Mouse (Mus musculus): ENCODE measurements around the gene Pfn4.
"Not testable (repeated sequence)": the region's sequence is repeated elsewhere in the genome, so short reads cannot be mapped to it uniquely, and the experiment has no call there.

The Pfn4 gene

DNA sequence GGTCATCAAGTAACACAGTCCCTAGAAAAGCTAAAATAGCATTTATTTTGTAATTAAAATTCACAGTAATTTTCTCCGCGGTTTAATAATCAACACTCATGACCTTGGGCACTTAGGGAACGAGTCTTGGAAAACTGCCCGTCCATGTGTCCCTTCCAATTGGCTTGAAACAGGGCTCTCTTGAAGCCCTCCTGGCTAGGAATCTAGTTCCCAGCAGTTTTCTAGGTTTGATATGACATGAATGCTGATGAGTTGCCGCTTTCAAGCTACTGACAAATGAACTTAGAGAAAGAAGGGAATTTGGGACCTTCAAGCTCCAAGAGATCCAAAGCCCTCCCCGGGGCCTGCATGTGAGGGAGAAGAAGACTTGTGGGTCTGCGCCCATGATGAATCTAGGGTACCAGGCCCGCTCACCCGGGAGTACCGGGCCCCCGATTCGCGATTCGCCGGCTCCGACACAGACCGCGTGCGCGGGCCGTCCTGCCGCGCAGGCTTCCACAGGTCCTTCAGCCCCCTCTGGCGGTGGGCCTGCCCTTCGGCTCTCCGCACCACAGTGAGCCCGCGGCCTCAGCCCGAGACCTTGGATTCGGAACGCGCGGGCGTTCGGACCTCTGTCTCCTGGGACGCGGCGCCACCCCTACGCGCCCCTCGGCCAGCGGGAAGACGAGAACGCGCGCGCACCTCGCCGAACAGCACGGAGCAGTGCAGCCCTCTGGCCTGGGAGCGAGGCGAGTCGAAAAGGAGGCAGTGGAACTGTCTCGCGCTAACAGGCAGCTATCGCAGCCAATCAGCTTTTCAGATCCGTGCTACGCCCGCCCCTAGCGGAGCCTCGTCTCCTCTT is at the start of gene Pfn4, which contains the start of gene Fam228b:
TSS of gene Pfn4 (plus strand) at position 531 of the 841 bp plus-strand sequence.
TSS of gene Fam228b (minus strand) at position 776 of the 841 bp plus-strand sequence.
- DNase-seq = peak; percentile 96

DNA sequence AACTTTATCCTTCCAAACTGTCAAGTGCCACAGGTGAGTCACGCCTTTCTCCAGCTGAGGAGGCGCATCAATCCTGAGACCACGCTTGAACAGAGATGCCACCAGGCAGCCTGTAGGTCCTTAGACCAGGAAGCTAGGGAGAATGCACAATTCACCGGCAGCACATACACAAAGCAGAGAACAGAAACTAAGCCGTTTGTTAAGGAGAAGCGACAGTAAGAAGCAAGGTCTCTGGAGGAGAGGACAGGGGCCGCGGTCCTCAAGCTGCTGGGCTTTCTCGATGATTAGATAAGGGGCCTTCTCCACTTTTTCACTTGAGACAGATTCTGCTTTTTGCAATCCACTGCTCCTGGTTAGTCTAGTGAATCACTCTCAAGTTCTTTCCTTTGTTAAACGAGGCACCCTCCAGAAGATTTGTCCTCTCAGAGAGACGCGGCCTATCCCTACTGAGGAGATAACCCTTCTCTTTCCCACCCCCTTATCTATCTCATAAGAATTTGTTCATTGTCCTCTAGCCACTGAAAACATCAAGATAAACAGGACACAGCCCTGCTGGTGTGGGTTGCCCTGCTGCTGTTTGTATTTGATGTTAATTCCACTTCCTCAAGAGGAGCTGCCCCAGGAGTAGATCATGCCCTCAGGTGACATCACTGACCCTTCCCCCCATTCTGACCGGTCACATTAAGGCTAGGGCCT is 49.6 kb upstream of the Pfn4 start:
- no peak for DNase-seq

DNA sequence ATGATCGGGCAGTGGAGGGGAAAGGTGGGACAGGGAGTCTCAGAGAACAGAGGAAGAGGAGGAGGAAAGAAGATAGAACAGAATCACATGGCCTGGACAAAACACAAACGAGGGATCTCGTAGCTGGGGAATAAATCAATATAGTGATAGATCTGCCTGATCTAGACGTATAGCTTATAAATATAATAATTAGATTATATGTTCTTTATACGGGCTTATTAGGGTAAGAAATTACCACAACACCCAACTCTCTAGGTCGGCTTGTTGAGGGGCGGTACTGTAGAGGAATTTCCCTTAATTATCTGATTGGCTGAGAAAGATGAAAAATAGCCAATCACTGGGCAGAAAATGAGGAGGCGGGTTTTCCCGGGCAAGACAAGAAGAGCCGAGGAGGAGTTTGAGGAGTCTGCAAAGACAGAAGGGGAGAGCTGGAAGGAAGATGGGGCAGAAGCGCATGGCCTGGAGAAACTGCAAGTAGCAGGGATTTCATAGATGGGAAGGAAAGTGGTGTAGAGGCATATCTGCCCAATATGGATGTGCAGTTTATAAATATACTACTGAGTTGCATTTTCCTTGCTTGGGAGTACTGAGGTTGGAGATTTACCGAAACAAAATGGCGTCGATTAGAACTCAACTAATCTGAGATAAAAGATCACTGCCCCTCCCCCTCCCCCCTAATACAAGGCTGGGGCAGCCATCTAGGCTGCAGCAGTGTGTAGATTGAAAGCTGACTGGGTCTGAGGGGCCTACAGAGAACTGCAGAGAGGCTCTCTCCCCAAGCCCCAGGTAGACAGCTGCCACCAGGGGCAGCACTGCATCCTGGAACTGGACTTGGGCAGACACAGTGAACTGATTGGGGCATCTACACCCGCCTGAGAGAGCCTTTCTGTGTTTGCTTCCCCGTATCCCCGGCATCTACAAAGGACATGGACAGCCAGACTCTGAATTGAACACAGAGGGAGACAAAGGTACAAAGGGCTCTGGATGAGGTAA is 48.8 kb upstream of the Pfn4 start:
- no peak for DNase-seq

DNA sequence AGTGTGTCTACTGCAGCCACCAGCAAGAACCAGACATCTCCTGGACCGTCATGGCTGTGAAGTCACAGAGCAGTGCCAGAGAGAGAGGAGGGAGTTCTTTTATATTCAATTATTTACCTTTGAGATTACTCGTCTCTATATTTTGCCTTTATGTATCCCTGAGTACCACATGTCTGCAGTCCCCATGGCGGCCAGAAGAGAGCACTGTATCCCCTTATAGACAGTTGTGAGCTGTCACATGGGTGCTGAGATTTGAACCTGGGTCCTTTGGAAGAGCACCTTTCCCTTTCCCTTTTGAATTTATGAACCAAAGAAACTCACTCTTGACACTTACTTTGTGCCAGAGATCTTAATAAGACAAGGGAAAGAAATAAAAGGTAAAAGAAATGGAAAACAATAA is 39.7 kb upstream of the Pfn4 start:
- no peak for DNase-seq

DNA sequence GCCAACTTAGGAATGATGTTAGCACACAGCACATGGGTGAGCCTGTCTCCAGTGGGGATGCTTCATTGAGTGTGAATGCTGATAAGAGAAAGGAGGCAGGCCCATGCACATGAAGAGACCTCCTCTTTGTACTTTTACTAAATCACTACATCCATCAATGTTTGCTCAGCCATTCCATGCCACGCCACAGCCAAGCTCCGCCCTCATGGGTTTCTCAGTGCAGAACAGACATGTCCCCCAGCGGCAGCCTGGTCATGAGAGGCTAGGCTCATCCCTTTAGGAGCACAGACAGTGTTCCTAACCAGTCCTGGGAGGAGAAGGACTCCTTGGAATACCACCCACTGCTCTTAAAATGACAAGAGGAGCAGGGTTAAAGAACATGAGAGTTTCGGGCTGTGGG is 37.2 kb upstream of the Pfn4 start:
- no peak for DNase-seq

DNA sequence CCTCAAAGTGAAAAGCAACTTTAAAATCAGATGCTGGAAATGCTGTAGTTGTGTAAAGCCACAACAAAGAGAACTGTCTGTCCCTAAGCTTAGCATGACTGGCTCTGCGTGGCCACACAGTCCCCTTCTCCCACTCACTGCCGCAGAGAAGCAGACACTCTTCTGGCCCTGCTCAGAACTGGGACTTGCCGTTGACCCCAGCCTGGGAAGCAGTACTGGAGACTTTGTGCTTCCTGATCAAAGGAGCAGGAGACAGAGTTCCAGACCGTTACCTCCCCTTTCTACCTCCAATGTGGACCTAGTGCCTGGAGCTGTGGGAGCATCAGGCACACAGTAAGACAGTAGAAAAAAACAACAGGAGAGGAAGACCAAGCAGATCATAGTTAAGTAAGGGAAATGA is 36.5 kb upstream of the Pfn4 start:
- no peak for DNase-seq

DNA sequence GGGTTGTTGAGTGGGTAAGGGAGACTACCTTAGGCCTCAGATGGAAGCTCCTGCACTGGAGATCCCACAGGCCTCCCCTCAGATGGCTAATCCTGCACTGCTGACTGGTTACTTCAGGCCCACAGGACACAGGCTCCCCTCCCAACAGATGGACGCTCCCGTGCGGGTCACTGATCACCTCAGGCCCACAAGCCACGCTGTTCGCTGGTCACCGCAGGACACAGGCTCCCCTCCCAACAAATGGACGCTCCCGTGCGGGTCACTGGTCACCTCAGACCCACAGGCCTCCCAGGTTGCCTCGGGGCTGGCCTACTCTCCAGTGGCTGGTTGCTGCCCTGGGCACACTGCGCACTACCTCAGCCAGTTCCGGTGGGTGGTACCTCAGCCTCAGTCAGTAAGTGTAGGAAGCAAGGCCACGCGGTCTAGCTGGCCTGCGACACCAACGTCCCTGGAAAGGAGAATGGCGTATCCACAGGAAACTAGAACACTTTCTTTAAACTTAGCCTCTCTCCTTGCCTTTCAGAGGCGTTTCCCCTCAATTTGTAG is 30.7 kb upstream of the Pfn4 start, which contains the start of gene Fam228a:
TSS of gene Fam228a (minus strand) at position 400 of the 546 bp plus-strand sequence.
- DNase-seq = no peak

DNA sequence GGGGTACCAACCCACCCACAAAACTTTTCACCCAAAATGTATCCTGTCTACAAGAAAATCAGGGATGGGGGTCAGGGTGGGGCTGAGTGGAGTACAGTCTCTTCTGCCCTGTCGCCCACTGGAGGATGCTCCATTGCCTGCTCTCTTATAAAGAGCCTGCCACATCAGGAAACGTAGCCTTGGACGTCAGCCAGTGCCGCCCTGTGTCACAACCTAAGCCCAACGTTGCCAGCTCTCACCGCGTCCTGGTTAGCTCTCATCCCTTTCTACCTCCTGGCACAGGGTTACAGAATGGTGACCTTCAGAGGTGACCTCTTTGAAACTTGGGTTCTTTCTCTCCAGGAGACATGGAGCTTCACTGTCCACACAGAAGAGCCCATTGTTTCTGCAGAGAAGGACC is 28.0 kb upstream of the Pfn4 start:
- DNase-seq = no peak

DNA sequence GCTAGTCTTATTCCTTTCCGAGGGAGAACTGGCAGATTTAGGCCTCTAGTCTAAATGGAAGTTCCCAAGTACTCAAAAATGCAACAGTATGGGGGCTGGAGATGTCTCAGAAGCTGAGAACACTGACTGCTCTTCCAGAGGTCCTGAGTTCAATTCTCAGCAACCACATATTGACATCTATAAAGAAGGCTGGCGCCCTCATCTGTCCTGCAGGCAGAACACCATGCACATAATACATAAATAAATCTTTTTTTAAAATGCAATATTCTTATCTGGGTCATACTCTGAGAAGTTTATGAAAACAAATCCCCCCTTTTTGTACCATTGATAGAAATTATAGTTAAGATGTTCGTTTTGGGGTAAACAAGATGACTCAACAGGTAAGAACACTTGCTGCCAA is 26.6 kb upstream of the Pfn4 start:
- no peak for DNase-seq

DNA sequence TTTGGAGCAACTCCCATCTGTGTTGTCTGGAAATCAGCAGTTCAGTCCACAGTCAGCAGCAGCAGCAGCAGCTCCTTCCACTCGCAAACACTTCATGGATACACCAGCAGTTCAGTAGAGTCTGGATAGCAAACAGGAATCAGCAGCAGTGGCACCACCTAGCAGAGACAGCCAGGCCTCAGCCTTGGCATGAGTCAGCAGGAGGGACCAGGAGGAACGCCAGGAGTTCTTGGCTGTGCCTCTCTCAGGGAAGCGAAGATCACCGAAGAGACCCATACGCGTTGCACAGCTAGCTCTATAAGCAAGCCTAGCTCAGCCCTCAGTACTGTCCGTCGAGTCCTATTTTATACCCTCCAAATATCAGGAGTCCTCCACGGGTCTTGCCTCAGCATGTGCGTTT is 24.3 kb upstream of the Pfn4 start:
- DNase-seq = peak; percentile 15

DNA sequence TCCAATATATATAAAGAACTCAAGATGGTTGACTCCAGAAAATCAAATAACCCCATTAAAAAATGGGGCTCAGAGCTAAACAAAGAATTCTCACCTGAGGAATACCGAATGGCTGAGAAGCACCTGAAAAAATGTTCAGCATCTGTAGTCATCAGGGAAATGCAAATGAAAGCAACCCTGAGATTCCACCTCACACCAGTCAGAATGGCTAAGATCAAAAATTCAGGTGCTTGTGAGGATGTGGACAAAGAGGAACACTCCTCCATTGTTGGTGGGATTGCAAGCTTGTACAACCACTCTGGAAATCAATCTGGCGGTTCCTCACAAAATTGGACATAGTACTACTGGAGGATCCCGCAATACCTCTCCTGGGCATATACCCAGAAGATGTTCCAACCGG is 14.4 kb upstream of the Pfn4 start:
- not testable (repeated sequence) for DNase-seq

DNA sequence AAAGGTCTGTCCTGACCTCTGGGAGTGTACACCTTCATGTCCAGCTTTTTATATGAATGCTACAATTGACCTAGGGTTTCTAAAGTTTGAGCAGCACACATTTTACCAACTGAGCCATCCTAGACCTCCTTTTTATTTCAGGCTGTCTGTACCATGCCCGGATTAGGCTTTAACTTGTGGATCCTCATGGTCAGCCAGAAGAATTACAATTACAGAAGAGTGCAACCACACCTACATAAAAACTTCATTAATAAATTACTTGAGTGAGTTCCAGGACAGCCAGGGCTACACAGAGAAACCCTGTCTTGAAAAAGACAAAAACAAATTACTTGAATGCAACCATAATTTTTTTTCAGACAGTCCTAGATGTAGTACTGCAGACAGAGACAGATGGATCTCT is 11.8 kb upstream of the Pfn4 start:
- DNase-seq = no peak

DNA sequence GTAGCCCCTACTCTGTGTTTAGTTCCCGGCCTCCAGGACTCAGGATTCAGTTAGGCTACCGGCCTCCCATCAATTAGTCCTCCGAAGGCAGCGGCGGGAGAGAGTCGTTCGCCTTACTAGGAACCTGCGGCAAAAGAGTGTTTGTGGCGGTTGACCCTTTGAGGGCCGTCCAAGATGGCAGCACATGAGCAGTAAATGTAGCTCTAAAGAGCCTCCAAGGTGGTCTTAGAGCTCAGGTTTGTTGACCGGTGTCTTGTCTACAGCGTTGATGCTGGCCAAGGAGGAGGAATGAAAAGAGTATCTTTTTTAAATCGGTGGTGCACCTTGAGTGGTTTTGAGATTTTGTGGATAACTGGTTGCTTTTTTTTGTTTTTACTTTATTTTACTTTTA is 506 bp downstream of the Pfn4 start:
- no peak for DNase-seq

DNA sequence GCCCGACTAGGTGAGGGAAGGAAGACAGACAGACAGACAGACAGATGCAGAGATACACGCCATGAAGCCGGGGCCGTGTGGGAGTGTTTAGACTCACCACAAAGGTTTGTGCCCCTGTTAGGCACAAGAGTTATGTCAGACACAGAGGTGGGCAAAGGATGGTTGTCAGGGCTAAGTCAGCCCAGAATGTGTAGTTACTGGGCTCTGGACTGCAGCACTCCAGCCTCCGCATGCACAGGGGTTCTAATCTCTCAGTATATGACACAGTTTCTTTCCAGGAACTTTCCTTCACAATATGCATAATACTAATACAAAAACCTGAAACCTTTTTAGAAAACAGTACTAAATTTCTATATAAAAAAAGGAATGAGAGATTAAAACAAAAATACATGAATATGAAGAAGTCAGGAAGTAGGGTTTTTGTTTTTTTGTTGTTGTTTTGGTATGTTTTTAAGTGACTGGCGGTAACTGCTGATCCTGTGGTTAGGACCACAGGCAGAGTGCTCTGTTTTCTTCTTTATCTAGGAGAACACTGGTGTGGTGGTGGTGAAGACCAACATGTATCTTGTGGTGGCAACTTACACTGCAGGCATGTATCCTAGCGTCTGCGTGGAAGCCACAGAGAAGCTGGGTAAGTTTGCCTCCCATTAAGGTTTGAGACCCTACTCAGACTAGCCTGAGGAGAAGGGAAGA is 6.2 kb downstream of the Pfn4 start:
- DNase-seq = no peak

DNA sequence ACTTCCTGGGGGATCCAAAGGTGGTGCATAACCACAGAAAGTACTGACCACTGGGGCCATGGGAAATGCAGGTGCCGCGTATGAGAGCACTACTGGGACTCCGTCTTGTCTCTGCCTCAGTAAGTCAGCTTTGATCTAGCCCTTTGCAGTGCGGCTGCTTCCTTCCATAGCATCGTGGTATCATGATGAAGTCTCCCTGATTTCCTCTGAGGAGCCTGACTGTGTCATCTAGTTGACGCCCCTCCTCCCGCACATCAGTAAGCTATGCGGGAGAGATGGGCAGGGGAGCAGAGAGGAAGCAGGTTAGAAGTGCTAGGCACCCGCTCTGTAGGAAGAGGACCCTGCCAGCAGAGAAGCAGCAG is 6.7 kb downstream of the Pfn4 start:
- DNase-seq = no peak

DNA sequence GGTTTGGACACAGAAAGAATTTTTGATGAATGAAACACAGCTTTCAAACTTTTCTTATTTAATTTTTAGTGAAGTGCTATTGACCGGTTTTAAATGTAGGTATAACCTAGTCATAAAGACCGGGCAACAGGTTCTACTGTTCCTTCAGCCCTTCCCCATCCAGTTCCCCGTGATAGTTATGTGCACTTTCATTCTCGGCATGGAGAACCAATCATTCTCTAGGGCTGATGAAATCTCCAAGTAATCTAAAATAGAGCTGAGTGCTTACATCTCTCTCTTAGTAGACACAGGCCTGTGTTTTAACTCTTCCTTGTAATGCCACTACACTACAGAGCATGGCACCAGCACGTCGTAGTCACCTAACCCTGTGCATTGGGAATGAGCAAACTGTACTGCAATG is 8.9 kb downstream of the Pfn4 start:
- DNase-seq = no peak

DNA sequence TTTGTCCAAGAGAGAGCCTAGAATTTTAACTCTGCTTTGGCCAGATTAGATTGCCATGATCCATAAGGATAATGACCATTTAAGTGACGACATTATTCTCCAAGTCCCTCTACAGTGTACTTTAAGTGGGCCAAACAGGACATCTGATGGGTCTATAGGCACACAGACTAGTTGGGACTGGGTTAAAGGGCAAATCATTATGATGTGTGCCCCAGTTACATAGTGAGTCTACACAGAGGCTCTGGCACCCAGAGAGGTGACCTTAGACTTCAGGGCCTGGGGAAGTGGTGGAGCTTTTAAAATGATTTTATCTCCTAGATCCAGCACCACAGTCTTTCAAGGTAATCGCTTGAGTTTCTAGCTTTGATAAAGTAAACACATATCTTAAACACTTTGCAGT is 11.4 kb downstream of the Pfn4 start:
- no peak for DNase-seq

DNA sequence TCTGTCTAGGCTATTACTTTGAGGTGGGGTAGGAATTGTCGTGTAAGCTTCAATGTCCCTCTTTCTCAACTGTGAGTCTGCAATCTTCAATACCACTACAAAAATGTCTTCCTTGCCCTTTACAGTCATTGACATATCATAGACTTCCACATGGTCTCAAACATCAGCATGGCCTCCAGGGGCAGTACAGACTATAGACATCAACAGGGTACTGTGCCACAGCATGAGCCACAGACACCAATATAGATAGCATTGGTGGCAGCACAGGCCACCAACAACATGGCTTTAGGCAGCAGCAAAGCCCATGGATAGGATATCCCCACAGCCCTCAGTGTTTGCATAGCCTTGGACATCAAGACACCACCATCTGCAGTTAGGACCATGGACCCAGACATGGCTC is 12.4 kb downstream of the Pfn4 start:
- DNase-seq = no peak

DNA sequence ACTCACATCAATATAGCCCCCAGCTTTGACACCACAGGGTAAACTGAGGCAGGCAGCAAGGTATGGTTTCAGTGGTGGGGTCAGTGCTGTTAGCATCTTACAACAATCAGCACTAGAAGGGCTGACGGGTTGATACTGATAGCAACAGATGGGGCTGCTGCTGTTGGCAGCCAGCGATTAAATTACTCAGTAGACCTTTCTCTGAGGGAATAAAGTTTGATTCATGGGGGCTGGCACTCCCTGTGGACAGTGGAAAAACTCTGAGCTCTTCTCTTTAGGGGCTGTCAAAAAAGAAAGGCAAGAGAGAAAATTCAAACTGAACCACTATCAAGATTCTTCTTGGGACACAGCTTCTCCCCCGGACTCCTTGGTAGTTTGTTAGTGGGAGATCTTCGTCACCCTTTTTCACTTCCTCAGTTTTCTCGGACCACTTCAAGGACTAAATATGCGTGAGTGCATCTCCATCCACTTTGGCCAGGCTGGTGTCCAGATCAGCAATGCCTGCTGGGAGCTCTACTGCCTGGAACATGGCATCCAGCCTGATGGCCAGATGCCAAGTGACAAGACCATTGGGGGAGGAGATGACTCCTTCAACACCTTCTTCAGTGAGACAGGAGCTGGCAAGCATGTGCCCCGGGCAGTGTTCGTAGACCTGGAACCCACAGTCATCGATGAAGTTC is 13.0 kb downstream of the Pfn4 start:
- DNase-seq = not testable (repeated sequence)

DNA sequence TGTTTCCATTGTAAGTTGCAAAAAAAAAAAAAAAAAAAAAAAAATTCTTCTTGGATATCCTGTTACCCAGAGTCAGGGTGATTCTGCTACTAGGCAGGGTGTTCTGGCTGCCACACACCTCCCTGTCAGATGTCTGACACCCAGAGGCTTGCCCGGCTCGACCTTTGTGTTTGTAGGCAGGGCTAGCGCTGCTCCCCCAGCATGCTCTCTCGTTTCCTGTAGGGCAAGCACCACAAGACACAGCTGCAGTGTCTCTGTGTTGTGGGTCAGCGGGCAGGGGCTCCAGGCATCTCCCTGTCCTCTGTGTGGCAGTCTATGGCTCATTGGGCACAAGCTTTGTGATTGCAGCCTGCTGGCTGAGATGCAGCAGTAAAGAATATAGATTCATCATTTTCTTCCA is 14.8 kb downstream of the Pfn4 start:
- no peak for DNase-seq

DNA sequence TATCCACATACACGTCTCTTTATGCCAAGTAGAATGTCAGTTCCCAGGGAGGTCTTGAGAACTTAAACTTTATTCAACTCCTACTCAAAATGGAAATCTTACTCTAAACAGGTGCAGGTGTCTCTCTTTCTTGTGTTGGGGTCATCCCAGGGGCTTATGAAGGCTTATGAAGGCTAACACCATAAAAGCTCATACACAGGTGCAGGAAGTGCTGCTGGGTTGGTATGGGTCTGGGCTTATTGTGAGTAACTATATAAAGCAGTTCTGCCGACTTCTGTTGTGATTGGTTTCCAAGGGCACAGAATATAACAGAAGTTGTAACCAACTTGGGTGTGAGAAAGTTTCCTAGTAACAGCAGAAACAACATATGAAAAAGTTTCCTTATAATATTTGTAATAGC is 15.6 kb downstream of the Pfn4 start:
- no peak for DNase-seq

DNA sequence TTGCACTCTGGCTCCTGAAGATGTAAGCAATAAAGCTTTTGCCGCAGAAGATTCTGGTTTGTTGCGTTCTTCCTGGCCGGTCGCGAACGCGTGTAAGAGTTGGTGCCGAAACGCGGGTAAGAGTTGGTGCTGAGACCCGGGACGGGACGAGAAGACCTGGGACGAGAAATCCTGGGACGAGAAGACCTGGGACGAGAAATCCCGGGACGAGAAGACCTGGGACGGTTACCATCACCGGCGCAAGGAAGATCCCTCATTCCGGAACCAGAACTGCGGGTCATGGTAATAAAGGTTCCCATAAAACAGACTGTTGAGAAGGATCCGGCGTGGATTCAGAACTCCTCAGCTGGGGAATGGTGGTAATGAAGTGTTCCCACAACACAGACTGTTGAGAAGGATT is 19.3 kb downstream of the Pfn4 start:
- DNase-seq = not testable (repeated sequence)
